Mouse (Mus musculus) limb, embryonic 14.5 days (tissue): Measurements from ENCODE around the gene Fam20c. TPM values are rescaled to one million over a fixed set of nuclear protein-coding genes. Genes with fewer than 3 reads are reported as not detected.

ENCODE experiments used
- ATAC-seq: fragments of 200-750 bp; cut with Nextera tagmentation; 2 replicates; pipeline ENCODE4 v1.8.0; 2017; ENCODE audit warnings: low read depth, moderate number of reproducible peaks, moderate TSS enrichment; ENCODE audit not compliant: low FRiP score
- DNase-seq: peaks from one replicate; pipeline ENCODE4 v3.0.0-alpha.2; 2015; ENCODE audit warnings: low spot score
- H3K27ac ChIP-seq: fragments of 300-500 bp; sonication (generic); replicated peaks from 2 replicates; pipeline ENCODE4 v1.5.1; 2014; ENCODE audit warnings: low read depth, mild to moderate bottlenecking, low read length, moderate library complexity, mixed read lengths
- H3K27me3 ChIP-seq: fragments of 300-500 bp; sonication (generic); 2 replicates; pipeline ENCODE4 v1.6.1; 2014; ENCODE audit warnings: low read length, mixed read lengths; ENCODE audit not compliant: control insufficient read depth, insufficient read depth
- H3K36me3 ChIP-seq: fragments of 300-500 bp; sonication (generic); 2 replicates; pipeline ENCODE4 v1.6.1; 2014; ENCODE audit warnings: mild to moderate bottlenecking, low read length, moderate library complexity, mixed read lengths; ENCODE audit not compliant: control insufficient read depth, insufficient read depth
- H3K4me1 ChIP-seq: fragments of 300-500 bp; sonication (generic); 2 replicates; pipeline ENCODE4 v1.6.1; 2014; ENCODE audit warnings: antibody characterized with exemption, low read length, mixed read lengths; ENCODE audit not compliant: control insufficient read depth, insufficient read depth
- H3K4me2 ChIP-seq: fragments of 300-500 bp; sonication (generic); replicated peaks from 2 replicates; pipeline ENCODE4 v1.6.1; 2014; ENCODE audit warnings: low read depth, mild to moderate bottlenecking, low read length, moderate library complexity; ENCODE audit not compliant: severe bottlenecking
- H3K4me3 ChIP-seq: fragments of 300-500 bp; sonication (generic); replicated peaks from 2 replicates; pipeline ENCODE4 v1.5.1; 2014; ENCODE audit warnings: low read length
- H3K9ac ChIP-seq: fragments of 300-500 bp; sonication (generic); 2 replicates; pipeline ENCODE4 v1.6.1; 2014; ENCODE audit warnings: mild to moderate bottlenecking, low read depth, low read length, moderate library complexity; ENCODE audit not compliant: severe bottlenecking
- H3K9me3 ChIP-seq: fragments of 300-500 bp; sonication (generic); 2 replicates; pipeline ENCODE4 v1.6.1; 2016; ENCODE audit warnings: low read length; ENCODE audit not compliant: control insufficient read depth
- POLR2A ChIP-seq: fragments of 200-500 bp; IDR thresholded peaks from 2 replicates; pipeline ENCODE4 v1.8.0; 2012; ENCODE audit warnings: inconsistent platforms, mild to moderate bottlenecking, moderate library complexity, borderline replicate concordance; ENCODE audit not compliant: insufficient read depth, insufficient read length; ENCODE audit errors: extremely low read depth
- WGBS: fragments of 180-500 bp; shearing (Covaris S2); extraction: QIAGEN DNeasy Blood & Tissue Kit; methylation state at CpG from one replicate; pipeline ENCODE4 v1.1.7; 2014; 5-methylcytosine and 5-hydroxymethylcytosine counted together
- polyA plus RNA-seq, 2 experiments: library from polyadenylated mRNA; depleted of rRNA in 1 of 2; stranded (reverse) in 1 of 2; unstranded in 1 of 2; fragments of >200 nt; fragmentation: Nextera tagmentation in 1 of 2; extraction: Ambion mirVana in 1 of 2; gene quantifications; 2 replicates each; pipeline versions ENCODE4 v1.2.1 to v1.2.3; 2012 to 2014

Fam20c gene
- polyA plus RNA-seq, 2 experiments = 10.6 to 10.9 TPM

DNA sequence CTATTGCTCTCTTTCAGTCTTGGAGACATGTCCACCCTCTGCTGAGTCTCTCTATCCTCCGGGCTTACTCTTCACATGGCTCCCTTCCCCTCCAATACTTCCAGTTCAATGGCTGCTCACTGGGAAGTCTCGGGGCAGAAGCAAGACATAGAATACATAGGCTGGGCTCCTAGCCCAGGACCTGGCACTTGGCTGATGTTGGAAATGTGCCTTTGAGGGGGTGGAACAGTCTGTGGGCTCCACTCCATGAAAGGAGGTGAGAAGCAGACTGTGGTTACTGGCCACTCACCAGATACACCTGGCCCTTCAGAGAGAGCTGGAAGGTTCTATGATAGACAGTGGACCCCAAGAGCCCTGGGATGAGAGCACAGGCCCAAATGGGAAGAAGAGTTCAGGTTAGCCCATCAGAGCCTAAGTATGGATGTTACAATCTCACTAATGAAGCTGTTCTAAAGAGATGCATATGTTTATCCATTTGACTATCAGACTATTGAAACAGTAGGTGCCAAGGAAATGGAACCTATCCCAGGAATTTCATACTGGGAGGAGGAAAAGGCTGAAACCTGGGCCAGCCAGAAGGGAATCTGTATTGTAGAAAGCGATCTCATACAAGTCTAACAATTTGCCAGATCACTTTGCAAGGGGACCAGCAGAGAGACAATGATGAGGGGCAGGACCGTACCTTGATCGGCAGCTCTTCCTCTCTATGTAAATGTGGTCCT lies 8.8 kb upstream of the Fam20c start:
- H3K27ac ChIP-seq = no peak overlapping the region
- no peak overlapping the region for H3K4me2 ChIP-seq
- no peak for TF ChIP-seq POLR2A
- DNase-seq (no peak), ATAC-seq (no peak)
- WGBS = 86% methylated on average over 5 of the region's 5 CpGs
- no peaks in the 10 kb centered on the region for H3K27me3 ChIP-seq
- no peak overlapping the region for H3K9ac ChIP-seq
- H3K4me1 ChIP-seq = peaks cover 19% of the 10 kb centered on the region
- H3K9me3 ChIP-seq = no peaks in the 10 kb centered on the region
- H3K36me3 ChIP-seq = no peaks in the 10 kb centered on the region
- no peak overlapping the region for H3K4me3 ChIP-seq

DNA sequence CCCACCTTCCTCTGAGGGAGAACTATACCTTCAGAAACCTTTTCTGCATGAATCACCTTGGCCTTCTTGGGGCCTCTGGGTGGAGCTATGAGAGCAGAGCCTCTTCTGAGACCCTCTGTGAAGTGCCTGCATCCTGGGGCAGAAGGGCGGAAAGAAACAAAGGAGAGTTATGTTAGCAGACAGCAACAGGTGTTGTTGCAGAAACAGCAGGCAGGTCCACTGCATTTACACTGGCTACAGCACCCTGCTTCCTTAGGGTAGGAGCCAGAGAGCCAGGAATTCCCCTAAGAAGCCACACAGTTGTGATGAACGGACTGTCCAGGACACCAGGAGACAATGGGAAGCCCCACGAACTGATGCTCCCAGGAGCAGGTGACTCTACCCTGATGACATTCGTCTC lies 1.0 kb upstream of the Fam20c start:
- H3K36me3 ChIP-seq = no peaks in the 10 kb centered on the region
- H3K27me3 ChIP-seq = peaks cover 55% of the 10 kb centered on the region
- 75% methylated on average over 4 of the region's 4 CpGs for WGBS
- H3K27ac ChIP-seq = no peak overlapping the region
- H3K9ac ChIP-seq = no peak overlapping the region
- ATAC-seq (no peak), DNase-seq (no peak)
- no peak overlapping the region; the same call in 1 of the 2 replicates for H3K4me2 ChIP-seq
- TF ChIP-seq POLR2A = no peak
- no peaks in the 10 kb centered on the region for H3K9me3 ChIP-seq
- 0 out of 2 replicates have a peak overlapping the region, but pooled peaks have one; percentile 71 for H3K4me3 ChIP-seq
- H3K4me1 ChIP-seq = peaks cover 22% of the 10 kb centered on the region

DNA sequence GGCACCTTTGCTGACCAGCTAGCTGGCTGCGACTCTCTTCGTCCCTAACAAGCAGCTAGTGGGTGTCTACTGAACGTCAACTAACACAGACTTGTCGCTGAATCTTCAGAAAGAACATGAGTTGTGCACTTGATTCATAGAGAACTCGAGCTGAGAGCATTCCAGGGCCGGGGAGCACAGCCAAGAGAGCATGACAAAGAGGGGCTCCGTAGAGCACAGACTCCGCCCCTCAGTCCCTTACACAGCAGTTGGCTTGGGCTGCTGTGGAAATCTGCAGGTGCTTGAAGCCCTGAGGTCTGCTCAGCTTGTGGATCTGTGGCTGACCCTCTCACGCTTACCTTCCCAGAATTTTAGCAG lies 390 bp upstream of the Fam20c start:
- no peak for TF ChIP-seq POLR2A
- H3K4me3 ChIP-seq = peak overlapping the region; percentile 71
- no peak overlapping the region for H3K27ac ChIP-seq
- no peaks in the 10 kb centered on the region for H3K9me3 ChIP-seq
- H3K36me3 ChIP-seq = no peaks in the 10 kb centered on the region
- H3K27me3 ChIP-seq = peaks cover 55% of the 10 kb centered on the region
- ATAC-seq = peak; percentile 52; the same call in 1 of the 2 replicates
- peak overlapping the region; percentile 76; the same call in 1 of the 2 replicates for H3K9ac ChIP-seq
- peak; percentile 49 for DNase-seq
- peak overlapping the region; percentile 97 for H3K4me2 ChIP-seq
- peaks cover 22% of the 10 kb centered on the region for H3K4me1 ChIP-seq
- WGBS = 6% methylated on average over 9 of the region's 9 CpGs

DNA sequence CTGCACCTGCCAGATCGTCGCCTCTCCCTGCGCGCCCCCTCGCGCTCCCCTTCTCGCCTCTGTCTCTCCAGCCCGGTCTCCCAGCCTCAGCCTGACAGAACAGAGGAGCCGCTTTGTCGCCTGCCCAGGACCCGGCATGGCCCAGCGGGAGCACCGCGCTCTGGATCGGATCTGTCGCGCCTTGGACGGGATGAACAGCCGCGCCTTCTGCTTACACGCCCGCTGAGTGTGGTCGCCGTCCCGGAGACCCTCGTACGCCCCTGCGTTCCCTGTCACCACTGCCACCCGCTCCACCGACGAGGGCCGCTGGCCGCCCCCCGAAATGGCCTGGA lies 773 bp downstream of the Fam20c start:
- no peaks in the 10 kb centered on the region for H3K36me3 ChIP-seq
- TF ChIP-seq POLR2A = no peak
- H3K4me3 ChIP-seq = peak overlapping the region; percentile 71
- no peak for DNase-seq
- peaks cover 55% of the 10 kb centered on the region for H3K27me3 ChIP-seq
- no peaks in the 10 kb centered on the region for H3K9me3 ChIP-seq
- ATAC-seq = no peak; the same call in 1 of the 2 replicates
- 2% methylated on average over 22 of the region's 34 CpGs for WGBS
- peak overlapping the region; percentile 78; the same call in 1 of the 2 replicates for H3K27ac ChIP-seq
- peaks cover 22% of the 10 kb centered on the region for H3K4me1 ChIP-seq
- peak overlapping the region; percentile 76 for H3K9ac ChIP-seq
- H3K4me2 ChIP-seq = peak overlapping the region; percentile 97

DNA sequence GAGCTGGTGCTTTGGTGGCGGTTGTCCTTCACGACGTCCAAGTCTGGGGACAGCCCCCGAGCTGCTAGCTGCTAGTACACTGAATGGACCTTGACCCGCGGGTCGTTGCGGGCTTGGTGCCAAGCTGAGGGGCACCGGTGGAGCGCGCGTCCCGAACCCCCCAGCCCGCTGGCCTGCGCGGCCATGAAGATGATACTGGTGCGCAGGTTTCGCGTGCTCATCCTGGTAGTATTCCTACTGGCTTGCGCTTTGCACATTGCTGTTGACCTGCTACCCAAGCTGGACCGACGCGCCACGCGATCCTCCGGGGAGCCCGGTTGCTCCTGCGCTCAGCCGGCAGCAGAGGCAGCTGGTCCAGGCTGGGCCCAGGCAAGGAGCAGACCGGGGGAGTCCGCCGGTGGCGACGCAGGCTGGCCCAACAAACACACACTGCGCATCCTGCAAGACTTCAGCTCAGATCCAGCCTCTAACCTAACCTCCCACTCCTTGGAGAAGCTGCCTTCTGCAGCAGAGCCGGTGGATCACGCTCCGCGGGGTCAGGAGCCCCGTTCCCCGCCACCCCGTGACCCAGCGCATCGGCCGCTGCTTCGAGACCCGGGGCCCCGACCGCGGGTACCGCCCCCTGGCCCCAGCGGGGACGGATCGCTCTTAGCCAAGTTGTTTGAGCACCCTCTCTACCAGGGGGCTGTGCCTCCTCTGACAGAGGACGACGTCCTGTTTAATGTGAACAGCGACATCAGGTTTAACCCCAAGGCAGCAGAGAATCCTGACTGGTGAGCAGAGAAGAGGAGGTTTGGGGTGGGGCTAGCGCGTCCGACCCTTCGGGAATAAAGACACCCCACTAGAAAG lies 1.4 kb downstream of the Fam20c start:
- no peak overlapping the region for H3K27ac ChIP-seq
- H3K9ac ChIP-seq = peak overlapping the region; percentile 76
- peak overlapping the region; percentile 71 for H3K4me3 ChIP-seq
- DNase-seq (no peak), ATAC-seq (no peak)
- peak overlapping the region; percentile 97 for H3K4me2 ChIP-seq
- no peaks in the 10 kb centered on the region for H3K36me3 ChIP-seq
- TF ChIP-seq POLR2A = no peak
- 1% methylated on average over 61 of the region's 61 CpGs for WGBS
- peaks cover 22% of the 10 kb centered on the region for H3K4me1 ChIP-seq
- H3K27me3 ChIP-seq = peaks cover 55% of the 10 kb centered on the region
- no peaks in the 10 kb centered on the region for H3K9me3 ChIP-seq
